Mouse (Mus musculus): ENCODE measurements around the gene Gm6583. TPM values are rescaled to one million over a fixed set of nuclear protein-coding genes. Genes with fewer than 3 reads are reported as not detected.
A peak's percentile ranks its signal among the peaks of the same experiment; 100 is the strongest.

The Gm6583 gene
- total RNA-seq, 2 experiments from 2014 or later: not detected

DNA sequence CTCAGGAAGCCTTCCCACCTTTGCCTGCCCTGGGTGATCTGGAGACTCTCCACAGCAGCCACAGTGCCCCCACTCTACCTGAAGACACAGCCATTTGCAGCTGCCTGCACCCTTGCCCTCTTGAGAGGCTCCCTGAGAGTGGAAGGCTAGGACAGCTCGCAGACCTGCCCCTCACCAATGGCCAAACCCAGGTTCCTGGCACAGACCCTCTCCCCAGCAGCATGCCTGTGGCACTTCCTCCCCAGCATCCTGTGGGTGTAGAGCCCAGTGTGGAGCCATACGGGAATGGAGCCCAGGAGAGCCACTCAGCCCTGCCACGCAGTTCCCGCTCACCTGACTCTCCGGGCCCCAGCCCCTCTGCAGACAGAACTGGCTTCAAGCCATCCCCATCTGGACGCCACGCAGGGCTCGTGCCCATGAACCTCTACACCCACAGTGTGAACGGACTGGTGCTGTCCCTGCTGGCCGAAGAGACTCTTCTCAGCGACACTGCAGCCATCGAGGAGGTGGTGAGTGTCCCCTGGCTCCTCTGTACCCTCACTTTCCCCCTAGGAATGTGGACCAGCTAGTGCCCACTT is 14.5 kb upstream of the Gm6583 start:
- no peak for ATAC-seq (replicated peaks; ENCODE audit: low FRiP score, poor library complexity, severe bottlenecking)

DNA sequence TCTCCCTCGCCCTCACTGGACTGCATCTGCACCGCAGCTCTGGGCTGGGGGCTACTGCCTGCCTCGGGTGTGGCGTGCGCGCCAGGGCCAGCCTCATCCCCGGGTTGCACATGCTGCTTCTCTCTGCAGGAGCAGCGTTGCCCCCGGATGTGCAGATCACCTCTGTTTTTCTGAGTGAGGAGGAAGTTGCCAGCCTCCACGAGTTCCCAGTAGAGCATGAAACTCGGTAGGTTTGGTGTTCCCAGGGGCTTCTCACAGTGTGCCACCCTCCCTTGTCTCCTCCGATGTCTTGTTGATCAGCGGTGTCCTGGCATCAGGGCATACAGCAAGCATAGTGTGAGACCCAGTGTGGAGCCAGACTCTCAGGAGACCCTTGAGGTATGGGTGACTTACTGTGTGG is 13.5 kb upstream of the Gm6583 start:
- no peak for ATAC-seq (replicated peaks; ENCODE audit: low FRiP score, poor library complexity, severe bottlenecking)

DNA sequence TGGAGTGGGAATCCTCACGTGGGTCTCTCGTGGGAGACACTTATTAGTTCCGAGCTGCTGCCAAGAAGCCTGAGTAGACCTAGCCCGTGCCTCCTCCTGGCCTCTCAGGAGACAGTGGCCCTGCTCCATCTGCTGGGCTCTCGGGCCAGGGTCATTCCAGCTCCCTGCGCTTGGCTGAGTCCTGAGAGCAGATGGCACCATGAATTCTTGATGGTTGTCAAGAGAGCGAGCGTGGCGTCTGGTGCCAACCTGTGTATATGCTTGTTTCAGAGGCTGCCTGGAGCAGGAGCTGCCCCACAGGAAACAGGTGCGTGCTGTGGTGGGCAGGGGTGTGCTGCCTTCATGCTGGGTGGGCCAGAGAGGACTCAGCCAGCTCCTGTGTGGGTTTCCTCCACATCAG is 12.8 kb upstream of the Gm6583 start:
- no peak for ATAC-seq (replicated peaks; ENCODE audit: low FRiP score, poor library complexity, severe bottlenecking)

DNA sequence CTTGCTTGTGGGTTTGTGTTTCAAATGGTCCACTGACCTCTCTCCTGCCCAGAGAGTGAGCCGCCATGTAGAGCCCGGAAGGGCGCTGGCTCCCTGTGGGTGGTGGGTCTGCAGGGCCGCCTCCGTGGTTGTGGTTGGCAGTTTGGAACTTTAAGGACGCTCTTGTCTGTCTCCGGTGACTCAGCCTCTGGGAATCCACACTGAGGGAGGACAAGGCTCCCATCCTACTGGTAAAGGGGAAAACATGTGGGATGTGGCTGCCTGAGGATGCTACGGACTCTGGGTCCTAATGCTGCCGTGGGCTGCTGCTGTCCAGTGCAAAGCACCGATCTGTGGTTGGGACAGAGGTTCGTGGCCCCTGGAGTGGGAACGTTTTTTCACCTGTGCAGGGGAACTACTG is 12.1 kb upstream of the Gm6583 start:
- ATAC-seq (replicated peaks; ENCODE audit: low FRiP score, poor library complexity, severe bottlenecking): no peak

- no peak for ATAC-seq (replicated peaks; ENCODE audit: low FRiP score, poor library complexity, severe bottlenecking)
These were observed 11.5 kb upstream of the Gm6583 start for GRCm38 (mm10) chr5:112367338-112367737.

DNA sequence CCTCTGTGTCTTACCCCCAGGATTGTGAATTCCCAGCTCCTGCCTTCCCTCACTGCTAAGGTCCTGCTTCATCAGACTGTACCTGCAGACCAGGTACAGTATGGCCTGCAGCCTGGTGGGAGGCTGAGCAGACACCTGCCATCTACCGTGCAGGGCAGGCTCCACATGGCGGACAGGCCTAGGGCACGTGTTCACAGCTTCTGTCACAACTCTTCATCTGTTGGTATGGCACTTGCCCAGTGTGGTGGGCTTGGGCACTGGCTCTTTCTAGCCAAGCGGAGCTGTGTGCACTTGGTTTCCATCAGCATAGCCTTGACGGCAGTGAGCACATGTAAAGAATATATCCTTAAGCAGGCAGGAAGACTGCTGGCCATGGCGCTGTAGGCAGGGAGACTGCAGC is 11.0 kb upstream of the Gm6583 start:
- ATAC-seq (replicated peaks; ENCODE audit: low FRiP score, poor library complexity, severe bottlenecking): 0 out of 2 replicates have a peak, but pooled peaks have one; percentile 35

GRCm38 (mm10) chr5:112364184-112364797 is 8.5 kb upstream of the Gm6583 start:
- no peak for ATAC-seq (replicated peaks; ENCODE audit: low FRiP score, poor library complexity, severe bottlenecking)

GRCm38 (mm10) chr5:112360077-112360476 is 4.2 kb upstream of the Gm6583 start:
- no peak for ATAC-seq (replicated peaks; ENCODE audit: low FRiP score, poor library complexity, severe bottlenecking)

DNA sequence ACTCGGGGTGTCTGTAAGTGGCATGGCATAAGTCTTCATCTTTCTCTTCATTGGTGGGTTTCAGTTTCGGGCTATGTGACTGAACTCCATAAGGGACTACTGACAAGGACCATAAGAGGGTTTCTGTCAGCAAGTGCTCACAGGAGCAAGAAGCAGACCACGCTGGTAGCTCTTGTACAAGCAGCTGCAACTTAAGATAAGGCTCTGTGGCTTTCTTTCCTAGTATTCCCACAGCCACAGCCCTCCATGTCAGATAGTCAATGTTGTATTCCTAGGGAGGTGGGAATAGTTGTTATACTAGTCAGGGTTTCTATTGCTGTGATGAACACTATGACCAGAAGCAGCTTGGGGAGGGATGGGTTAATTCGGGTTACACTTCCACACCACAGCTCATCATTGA is 3.7 kb upstream of the Gm6583 start:
- ATAC-seq (replicated peaks; ENCODE audit: low FRiP score, poor library complexity, severe bottlenecking): 0 out of 2 replicates have a peak, but pooled peaks have one; percentile 40

DNA sequence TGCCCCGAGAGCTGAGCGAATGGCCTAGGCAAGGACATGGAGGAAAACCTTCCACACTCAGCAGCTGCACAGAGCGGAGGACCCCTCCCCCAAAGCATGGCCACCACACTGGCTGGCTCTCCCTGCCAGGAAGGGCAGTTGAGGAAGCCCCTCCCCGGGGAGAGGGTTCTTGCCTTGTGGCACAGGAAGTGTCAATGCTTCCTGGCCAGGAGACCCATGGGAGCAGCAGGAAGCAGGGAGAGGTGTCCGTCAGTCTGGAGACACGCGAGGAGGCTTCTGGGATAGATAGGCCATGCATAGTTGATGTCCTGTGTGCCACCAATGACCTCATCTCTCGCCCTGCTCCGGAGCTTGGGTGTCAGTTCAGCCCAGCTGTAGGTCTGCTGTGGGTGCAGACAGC is 489 bp upstream of the Gm6583 start:
- ATAC-seq (replicated peaks; ENCODE audit: low FRiP score, poor library complexity, severe bottlenecking): 0 out of 2 replicates have a peak, but pooled peaks have one; percentile 29

- ATAC-seq (replicated peaks; ENCODE audit: low FRiP score, poor library complexity, severe bottlenecking): no peak
These were observed 340 bp downstream of the Gm6583 start for GRCm38 (mm10) chr5:112355493-112355892.

DNA sequence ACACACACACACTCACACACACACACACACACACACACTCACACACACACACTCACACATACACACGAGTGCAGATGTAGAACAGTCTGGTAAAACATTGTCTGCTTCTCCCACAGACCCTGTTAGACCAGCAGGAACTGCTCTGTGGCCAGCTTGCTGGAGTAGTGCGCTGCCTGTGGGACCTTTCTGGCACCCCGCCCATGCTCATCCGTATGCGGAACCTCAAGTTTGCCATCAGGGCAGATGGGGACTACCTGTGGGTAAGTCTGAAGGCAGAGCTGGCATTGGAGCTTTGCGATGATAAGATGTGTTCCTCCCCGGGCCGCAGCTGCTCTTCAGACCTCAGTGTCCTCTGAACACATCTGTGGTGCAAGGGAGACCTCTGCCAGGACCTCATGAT is 6.7 kb downstream of the Gm6583 start:
- no peak for ATAC-seq (replicated peaks; ENCODE audit: low FRiP score, poor library complexity, severe bottlenecking)

DNA sequence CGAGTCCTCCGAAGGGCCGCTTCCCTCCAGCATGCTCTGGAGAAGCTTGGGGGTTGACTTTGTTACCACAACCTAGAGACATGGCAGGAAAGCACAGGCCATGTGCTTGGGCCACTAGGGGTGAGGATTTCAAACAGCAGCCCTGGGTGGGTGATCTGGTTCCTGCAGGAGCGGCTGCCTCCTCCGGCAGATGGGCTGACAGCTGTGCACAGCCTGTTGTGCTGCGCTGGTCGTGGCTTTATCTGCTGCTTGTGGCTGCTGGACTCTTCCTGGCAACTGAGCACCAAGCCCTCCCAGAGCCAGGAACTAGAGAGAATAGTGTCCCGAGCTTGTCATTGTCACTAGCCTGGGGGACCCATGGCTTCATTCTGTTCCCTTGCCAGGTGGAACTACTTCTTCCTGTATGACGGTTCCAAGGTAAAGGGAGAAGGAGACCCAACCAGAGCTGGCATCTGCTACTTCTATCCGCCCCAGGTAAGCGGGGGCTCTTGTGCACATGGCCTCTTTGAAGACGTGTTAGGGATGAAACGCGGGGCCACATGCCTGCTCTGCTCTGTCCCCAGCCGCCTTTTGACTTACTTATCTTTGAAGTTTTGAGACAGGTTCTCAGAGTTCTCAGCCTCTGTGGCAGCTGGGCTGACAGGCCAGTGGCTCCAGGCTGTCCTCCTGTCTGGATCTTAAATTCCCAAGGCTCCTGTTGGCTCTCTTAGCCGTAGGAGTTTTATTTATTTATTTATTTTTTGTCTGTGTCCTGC is 9.4 kb downstream of the Gm6583 start:
- ATAC-seq (replicated peaks; ENCODE audit: low FRiP score, poor library complexity, severe bottlenecking): no peak

GRCm38 (mm10) chr5:112344092-112344960 is 11.5 kb downstream of the Gm6583 start:
- no peak for ATAC-seq (replicated peaks; ENCODE audit: low FRiP score, poor library complexity, severe bottlenecking)

GRCm38 (mm10) chr5:112343205-112343595 is 12.6 kb downstream of the Gm6583 start:
- peak; percentile 48 for ATAC-seq (replicated peaks; ENCODE audit: low FRiP score, poor library complexity, severe bottlenecking)

- peak; percentile 61 for ATAC-seq (replicated peaks; ENCODE audit: low FRiP score, poor library complexity, severe bottlenecking)
These were observed 13.2 kb downstream of the Gm6583 start, which contains the start of the genes Srrd and Hps4 for GRCm38 (mm10) chr5:112342463-112343204. TSS of gene Srrd (minus strand) at chr5:112343040. TSS of gene Hps4 (plus strand) at chr5:112343083.

GRCm38 (mm10) chr5:112339215-112339614 is 16.6 kb downstream of the Gm6583 start:
- ATAC-seq (replicated peaks; ENCODE audit: low FRiP score, poor library complexity, severe bottlenecking): no peak

- no peak for ATAC-seq (replicated peaks; ENCODE audit: low FRiP score, poor library complexity, severe bottlenecking)
These were observed 18.8 kb downstream of the Gm6583 start for GRCm38 (mm10) chr5:112337004-112337403.

GRCm38 (mm10) chr5:112335473-112335872 is 20.4 kb downstream of the Gm6583 start:
- ATAC-seq (replicated peaks; ENCODE audit: low FRiP score, poor library complexity, severe bottlenecking): peak; percentile 36; the same call in 1 of the 2 replicates

Measured in erythroblast, adult 5-6 weeks (primary cell).